Mouse (Mus musculus): ENCODE results near the gene Coa6.
"Not testable (repeated sequence)": the region's sequence is repeated elsewhere in the genome, so short reads cannot be mapped to it uniquely, and the experiment has no call there.

The Coa6 gene

GRCm38 (mm10) chr8:126422174-126422919 is at the start of gene Coa6:
Gene Coa6 (plus strand): TSS chr8:126422515.
- DNase-seq = peak; percentile 99

DNA sequence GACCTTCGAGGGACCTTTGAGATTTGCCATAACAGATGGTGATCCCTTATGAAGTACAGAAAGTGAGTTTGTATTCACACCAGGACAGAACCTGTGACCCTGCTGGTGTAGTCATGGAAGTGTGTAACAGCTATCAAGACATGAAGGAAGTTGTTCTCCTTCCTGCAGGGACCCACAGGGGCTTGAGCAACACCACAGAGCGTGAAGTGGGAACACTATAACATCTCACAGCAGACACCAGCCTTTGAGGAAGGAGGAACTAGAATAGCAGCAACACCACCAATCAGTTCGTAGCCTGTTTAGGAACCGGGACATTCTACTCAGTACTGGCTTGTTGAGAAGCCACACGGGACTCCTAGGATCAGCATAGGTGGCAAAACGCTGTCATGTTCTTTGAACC is 42.7 kb upstream of the Coa6 start:
- no peak for DNase-seq

GRCm38 (mm10) chr8:126380141-126380540 is 42.2 kb upstream of the Coa6 start:
- DNase-seq = peak; percentile 35

- no peak for DNase-seq
Measured at GRCm38 (mm10) chr8:126381299-126381698, 41.0 kb upstream of the Coa6 start.

DNA sequence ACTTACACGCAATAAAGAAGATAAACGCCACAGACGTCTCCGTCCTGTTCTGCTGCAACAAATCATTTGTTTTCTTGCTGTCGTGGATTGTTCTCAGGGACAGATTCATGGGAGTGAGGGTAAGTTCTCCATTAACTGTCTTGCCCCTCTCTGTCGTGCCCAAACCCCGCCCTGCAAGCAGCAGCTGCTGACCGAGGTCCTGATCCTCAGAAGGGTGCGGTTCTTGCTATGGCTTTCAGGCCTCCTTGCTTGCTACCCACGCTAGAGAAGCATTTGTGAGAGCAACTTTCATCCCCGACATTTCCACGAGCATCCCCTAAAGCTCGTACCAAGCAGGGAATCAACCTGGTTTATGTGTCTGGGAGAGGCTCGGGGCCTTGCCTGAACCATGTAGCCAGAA is 40.1 kb upstream of the Coa6 start:
- no peak for DNase-seq

DNA sequence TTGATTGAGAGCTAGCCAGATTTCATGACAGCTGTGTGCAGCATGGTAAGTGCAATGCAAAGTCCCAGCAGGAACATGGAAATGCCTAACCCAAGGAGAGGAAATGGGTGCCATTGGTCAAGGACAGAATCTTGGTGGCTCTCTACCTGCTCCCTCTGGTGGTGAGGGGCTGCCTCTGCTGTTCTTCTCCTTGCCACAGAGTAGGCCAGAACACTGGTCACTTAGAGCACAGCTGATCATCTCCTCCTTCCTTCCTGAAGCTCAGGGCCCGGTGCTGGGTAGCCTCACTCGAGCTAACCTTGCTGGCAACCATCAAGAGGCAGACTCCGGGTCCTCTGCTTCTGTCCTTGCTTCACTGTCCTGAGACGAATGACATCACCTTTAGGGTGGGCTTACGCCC is 39.6 kb upstream of the Coa6 start:
- DNase-seq = peak; percentile 66

- DNase-seq = no peak
Measured at GRCm38 (mm10) chr8:126387566-126387965, 34.7 kb upstream of the Coa6 start.

DNA sequence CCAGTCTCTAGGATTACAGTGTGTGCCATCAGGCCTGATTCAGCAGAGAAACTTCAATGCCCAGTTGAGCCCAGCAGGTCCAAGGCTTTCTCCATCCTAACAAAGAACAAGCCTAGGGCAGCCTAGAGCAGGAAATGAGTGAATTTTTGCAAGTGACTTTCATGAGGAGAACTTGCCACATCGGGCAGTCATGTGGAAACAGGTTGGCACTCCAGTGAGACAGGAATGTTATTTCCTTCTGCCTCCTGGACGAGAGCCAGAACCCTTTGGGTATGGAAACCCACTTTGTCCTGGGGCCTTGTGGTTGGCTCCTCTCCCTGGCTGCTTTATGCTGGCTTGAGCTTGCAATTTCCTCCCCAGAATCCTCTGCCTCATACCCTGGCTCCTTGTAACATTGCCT is 30.8 kb upstream of the Coa6 start:
- peak; percentile 73 for DNase-seq

DNA sequence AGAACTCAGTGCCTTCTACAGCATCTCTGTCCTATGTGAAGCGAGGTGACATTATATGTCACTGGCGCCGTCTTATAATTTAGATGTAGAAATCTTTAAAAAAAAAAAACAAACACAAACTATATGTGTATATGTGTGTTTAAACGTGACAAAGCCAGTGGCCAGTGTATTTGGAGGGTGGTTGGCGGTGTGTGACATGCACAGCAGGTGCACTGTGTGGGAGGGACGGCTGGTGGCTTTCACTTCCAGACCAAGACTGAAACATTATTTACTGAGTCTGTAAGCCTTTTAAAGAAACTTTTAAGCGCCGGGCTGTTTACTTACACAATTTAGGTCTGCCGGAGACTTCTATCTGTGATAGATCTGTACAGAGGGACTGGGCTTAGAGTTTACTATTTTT is 26.9 kb upstream of the Coa6 start:
- no peak for DNase-seq

DNA sequence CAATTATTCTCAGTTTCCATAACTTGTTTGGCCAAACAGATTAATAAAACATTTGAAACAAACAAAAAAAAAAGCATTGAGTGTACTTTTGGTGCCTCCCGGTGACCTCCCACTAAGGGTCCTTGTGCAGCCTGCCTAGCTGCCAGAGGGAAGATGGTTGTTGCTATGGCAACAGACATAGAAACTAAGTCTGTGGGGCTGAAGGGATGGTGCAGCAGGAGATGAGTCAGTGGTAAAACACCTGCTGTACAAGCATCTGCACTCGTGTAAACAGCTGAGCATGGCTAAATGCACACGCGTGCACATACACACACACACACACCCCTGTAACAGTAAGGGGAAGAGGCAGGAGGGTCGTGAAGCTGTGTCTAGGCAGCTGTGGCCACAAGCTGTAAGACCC is 26.4 kb upstream of the Coa6 start:
- no peak for DNase-seq

DNA sequence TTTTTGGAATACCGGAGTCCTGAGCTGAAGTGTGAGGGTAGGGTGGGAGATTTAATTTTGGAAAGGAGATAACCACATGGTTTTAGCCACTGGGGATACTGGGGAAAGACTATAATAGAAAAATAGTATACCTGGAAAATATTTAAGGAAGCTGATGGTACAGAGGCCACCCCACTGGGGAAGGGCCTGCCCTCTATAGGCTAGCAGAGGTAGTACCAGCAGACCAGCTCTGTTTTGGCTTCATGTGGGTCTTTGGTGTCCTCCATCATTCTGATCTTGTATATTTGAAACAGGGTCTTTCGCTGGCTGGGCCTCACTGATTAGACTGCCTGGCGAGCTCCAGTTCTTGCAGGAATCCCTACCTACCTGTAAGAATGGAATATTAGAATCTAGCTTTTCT is 24.0 kb upstream of the Coa6 start:
- DNase-seq = no peak

DNA sequence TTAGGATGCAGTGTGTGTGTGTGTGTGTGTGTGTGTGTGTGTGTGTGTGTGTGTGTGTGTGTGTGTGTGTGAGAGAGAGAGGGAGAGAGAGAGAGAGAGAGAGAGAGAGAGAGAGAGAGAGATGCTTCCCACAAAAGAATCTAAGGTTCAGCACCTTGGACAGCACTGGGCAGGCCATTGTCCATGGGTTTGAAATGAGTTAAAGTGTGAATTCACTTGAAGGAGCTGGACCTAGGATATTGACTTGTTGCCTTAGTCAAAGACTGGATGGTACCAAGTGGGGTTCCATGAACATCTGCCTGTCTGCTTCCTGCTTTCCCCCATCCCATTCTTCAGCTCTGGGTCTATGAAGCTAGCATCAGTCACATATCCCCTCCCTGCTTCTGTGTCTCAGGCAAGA is 17.8 kb upstream of the Coa6 start:
- not testable (repeated sequence) for DNase-seq

DNA sequence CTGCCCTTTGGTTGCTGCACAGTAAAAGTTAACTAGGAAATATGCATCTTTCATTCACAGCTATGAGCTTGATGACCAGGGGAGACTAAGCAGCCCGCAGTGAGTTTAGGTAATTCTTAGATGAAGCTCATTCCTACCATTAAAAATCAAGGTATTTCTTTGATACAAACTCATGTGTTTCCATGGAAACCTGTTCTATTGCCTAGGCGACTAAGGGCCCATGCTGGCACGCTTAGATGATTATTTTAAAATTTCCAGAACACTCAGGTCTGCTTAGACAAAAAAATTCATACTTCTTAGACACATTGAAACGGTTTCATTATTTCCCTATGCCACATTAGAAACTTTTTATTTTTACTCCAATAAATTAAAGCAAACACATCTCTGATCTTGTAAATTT is 17.3 kb upstream of the Coa6 start:
- no peak for DNase-seq

GRCm38 (mm10) chr8:126420834-126421233 is 1.5 kb upstream of the Coa6 start:
- DNase-seq = no peak

- DNase-seq = peak; percentile 68
Measured at GRCm38 (mm10) chr8:126422920-126423300, 595 bp downstream of the Coa6 start.

DNA sequence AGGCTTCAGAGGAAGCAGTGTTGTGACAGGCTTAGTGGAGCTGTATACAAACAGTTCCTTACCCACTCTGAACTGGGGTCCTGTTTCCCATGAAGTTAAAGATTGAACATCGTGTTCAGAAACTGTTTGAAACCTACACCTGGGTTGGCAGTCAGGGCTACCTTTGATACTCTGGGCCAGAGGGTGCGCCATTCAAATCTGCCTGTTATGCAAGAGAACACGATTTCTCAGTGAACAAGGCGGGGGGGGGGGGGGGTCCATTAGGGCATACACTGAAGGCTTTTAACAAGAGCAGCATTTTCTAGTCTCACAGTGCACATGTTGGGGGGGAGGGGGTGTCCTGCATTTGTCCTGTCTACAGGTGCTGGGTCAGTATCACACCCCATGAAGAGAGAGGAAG is 1.8 kb downstream of the Coa6 start:
- peak; percentile 77 for DNase-seq

DNA sequence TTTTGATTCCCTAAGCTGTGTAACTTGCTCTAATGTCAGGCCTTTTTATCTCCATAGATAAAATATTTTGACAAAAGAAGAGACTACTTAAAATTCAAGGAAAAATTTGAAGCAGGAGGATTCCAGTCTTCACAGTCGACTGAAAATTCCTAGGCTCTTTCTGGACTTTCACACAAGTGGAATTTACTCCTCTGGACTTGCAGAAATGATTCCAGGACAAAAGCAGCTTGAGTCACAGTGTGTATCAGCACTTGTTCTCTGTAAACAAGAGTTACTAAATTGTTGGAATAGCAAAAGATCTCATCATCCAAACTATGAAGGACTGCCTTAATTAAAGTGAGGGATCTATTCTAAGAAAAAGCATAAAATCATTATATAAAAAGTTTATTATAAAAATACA is 2.6 kb downstream of the Coa6 start:
- peak; percentile 40 for DNase-seq

DNA sequence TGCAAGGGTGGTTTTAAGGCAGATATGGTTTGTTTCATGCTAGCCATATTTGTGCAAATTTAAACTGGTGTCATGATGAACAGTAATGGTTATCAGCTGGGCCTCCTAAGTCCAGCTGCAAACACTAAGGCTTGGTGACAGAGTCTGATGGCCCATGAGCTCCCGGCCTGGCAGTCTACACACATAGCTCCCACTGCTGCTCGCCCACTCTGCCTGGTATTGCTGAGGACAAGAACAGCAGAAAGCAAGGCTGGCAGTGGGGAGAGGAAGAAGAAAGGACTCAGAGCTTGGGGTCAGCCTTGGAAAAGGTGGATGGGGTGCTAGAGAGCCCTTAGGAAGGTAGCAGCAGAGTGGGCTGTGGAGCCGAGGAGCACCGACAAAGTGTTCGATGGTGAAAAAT is 7.3 kb downstream of the Coa6 start:
- DNase-seq = no peak

DNA sequence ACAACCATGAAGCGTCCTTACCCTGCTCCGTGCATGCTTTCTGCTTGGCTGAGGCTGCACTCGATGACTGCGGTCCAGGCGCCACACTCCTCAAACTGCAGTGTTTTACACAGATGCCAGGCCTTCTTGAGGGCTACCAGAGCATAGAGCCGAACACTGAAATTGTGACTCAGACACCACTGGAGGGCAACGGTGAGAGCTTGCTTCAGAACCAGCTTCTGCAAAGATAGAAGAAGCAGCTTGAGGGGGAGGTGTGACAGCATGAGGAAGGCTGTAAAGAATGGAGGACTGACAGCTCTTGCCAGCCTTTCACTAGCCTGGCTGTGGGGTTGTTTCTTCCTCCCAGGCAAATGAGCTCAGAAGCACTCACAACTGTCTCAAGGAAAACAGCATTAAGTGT is 11.5 kb downstream of the Coa6 start:
- no peak for DNase-seq

DNA sequence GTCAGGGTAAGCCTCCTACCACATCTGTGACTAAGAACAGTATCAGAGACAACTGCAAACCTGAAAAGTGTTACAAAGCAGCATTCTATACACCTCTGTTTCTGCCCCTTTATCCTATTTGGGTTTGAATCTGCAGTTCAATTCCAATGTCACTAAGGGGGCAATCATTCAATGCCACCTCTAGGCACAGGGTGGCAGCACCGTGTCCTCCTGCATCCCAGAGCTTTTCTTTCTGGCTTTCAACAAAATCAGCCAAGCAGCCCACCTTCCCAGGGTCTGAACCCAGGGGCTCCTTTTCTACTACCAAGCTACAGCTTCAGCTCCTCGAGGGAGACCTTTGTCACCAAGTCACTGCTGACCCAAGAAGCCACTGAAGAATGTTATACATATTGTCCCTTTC is 16.6 kb downstream of the Coa6 start:
- no peak for DNase-seq

DNA sequence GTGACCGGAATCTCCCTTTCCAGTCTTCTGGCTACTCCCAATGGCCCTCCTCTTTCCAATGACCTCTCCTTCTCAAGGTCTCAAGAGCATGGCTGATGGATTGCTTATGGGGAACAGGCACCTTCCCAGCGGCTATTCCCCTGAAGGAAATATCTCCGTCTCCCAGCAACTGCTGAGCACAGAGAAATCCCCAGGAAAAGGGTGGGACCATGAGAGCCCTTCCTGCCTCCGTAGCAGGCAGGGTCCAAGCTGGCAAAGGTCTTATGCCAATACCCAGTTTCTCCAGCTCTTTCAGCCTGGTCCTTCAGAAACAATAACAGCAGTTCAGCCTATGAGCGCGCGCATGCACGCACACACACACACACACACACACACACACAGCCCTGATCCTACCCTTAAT is 28.8 kb downstream of the Coa6 start:
- no peak for DNase-seq

DNA sequence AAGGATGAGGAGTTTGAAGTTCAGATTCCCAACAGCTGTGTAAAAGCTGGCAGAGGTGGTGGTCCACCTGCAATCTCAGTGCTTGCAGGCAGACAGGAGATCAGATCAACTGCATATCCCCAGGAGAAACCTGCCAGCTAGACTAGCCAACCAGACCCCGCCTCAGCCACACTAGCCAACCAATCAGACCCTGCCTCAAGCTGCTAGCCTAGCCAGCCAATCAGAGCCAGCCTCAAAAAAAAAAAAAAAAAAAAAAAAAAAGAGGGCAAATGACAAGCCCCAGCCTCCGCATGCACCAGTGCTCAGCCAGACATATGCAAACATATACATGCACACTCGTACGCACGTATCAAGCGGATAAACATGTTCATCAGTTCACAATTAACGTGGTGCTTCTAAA is 33.1 kb downstream of the Coa6 start:
- DNase-seq = no peak

GRCm38 (mm10) chr8:126460274-126460673 is 38.0 kb downstream of the Coa6 start:
- peak; percentile 44 for DNase-seq

GRCm38 (mm10) chr8:126461735-126462134 is 39.4 kb downstream of the Coa6 start:
- DNase-seq = no peak

DNA sequence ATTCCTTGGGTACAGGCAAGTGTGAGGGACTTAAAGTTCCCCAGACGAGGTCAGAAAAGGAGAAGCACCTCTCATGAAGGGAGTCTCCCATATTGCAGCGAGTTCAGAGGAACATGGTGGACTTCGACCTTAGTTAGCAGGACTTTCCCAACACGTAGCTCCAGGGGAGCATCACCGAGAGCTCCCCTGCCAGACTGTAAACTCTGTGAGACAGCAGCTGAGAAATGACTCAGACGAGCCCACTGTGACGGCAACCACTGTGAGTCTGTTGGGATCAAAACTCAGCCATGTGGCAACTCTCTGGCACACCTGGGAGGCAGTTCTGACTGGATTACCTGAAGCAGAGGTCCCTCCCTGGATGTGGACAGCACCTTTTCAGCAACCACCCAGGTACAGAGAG is 41.8 kb downstream of the Coa6 start:
- DNase-seq = no peak

Measured in kidney, adult 9 months (tissue).